Mouse (Mus musculus): ENCODE data around the gene Rfc2. TPM values are rescaled to one million over a fixed set of nuclear protein-coding genes. Genes with fewer than 3 reads are reported as not detected.

Rfc2 gene
- polyA plus RNA-seq, 1 experiment from 2014 or later = 81.5 TPM

DNA sequence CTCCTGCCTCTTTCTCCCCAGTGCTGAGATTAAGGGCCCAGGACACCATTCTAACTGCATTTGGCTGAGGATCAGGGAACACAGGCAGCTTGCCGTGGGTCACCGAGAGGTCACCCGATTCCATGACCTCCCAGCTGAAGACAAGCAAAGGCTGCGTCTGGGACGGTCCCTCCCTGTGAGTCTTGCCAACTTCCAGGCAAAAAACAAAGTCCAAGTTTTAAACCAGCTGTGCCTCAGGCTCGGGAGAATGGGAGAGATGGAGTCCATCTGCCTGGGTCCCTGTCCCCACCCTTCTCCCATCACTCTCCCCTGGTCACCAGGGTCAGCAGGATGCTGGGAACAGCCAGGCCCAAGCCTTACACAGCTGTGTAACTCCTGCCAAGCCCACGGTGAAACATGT, 39.5 kb upstream of the Rfc2 start:
- Histone ChIP-seq H3K27ac (replicated peaks) (peak overlapping the region; percentile 69), H3K4me3 (ENCODE audit: low read depth, low read length) (no peak overlapping the region), H3K9ac (ENCODE audit: low read length) (no peak overlapping the region), H3K4me2 (replicated peaks; ENCODE audit: low read depth) (no peak overlapping the region), H3K36me3 (ENCODE audit: control insufficient read depth, insufficient read depth, low read length) (peaks cover 3% of the 10 kb centered on the region; the same call in 1 of the 2 replicates), H3K4me1 (replicated peaks; ENCODE audit: control insufficient read depth, insufficient read depth) (peaks cover 8% of the 10 kb centered on the region), H3K9me3 (ENCODE audit: control insufficient read depth, low read length) (no peaks in the 10 kb centered on the region), H3K27me3 (ENCODE audit: control insufficient read depth, insufficient read depth, low read length) (no peaks in the 10 kb centered on the region)
- DNase-seq (ENCODE audit: low spot score) = no peak
- no peak for TF ChIP-seq EP300 (optimal IDR thresholded peaks at IDR 0.05)
- no peak for TF ChIP-seq CTCF (IDR thresholded peaks at IDR 0.05; ENCODE audit: low read depth)
- peak; percentile 36 for ATAC-seq (ENCODE audit: low FRiP score, low TSS enrichment)
- WGBS = 28% methylated on average over 7 of the region's 7 CpGs

- DNase-seq (ENCODE audit: low spot score) = peak; percentile 27
- no peak for ATAC-seq (ENCODE audit: low FRiP score, low TSS enrichment)
- H3K4me3 ChIP-seq (ENCODE audit: low read depth, low read length) = no peak overlapping the region
- H3K27ac ChIP-seq (replicated peaks) = 0 out of 2 replicates have a peak overlapping the region, but pooled peaks have one; percentile 13
- H3K4me2 ChIP-seq (replicated peaks; ENCODE audit: low read depth) = no peak overlapping the region
- no peaks in the 10 kb centered on the region for H3K9me3 ChIP-seq (ENCODE audit: control insufficient read depth, low read length)
- WGBS = 61% methylated on average over 19 of the region's 19 CpGs
- no peak overlapping the region for H3K9ac ChIP-seq (ENCODE audit: low read length)
- H3K36me3 ChIP-seq (ENCODE audit: control insufficient read depth, insufficient read depth, low read length) = no peaks in the 10 kb centered on the region
- H3K4me1 ChIP-seq (replicated peaks; ENCODE audit: control insufficient read depth, insufficient read depth) = peaks cover 5% of the 10 kb centered on the region; the same call in 1 of the 2 replicates
- no peaks in the 10 kb centered on the region for H3K27me3 ChIP-seq (ENCODE audit: control insufficient read depth, insufficient read depth, low read length)
- TF ChIP-seq EP300 (optimal IDR thresholded peaks at IDR 0.05) = no peak
- TF ChIP-seq CTCF (IDR thresholded peaks at IDR 0.05; ENCODE audit: low read depth) = no peak
Measured at GRCm38 (mm10) chr5:134544516-134545241, 36.5 kb upstream of the Rfc2 start.

- H3K36me3 ChIP-seq (ENCODE audit: control insufficient read depth, insufficient read depth, low read length) = no peaks in the 10 kb centered on the region
- no peak overlapping the region for H3K4me2 ChIP-seq (replicated peaks; ENCODE audit: low read depth)
- H3K27ac ChIP-seq (replicated peaks) = 0 out of 2 replicates have a peak overlapping the region, but pooled peaks have one; percentile 13
- 53% methylated on average over 3 of the region's 3 CpGs for WGBS
- DNase-seq (ENCODE audit: low spot score) (no peak), ATAC-seq (ENCODE audit: low FRiP score, low TSS enrichment) (no peak)
- no peaks in the 10 kb centered on the region for H3K27me3 ChIP-seq (ENCODE audit: control insufficient read depth, insufficient read depth, low read length)
- peaks cover 3% of the 10 kb centered on the region; the same call in 1 of the 2 replicates for H3K4me1 ChIP-seq (replicated peaks; ENCODE audit: control insufficient read depth, insufficient read depth)
- H3K9me3 ChIP-seq (ENCODE audit: control insufficient read depth, low read length) = no peaks in the 10 kb centered on the region
- no peak overlapping the region for H3K4me3 ChIP-seq (ENCODE audit: low read depth, low read length)
- H3K9ac ChIP-seq (ENCODE audit: low read length) = no peak overlapping the region
- no peak for TF ChIP-seq EP300 (optimal IDR thresholded peaks at IDR 0.05)
- peak; percentile 50 for TF ChIP-seq CTCF (IDR thresholded peaks at IDR 0.05; ENCODE audit: low read depth)
Measured at GRCm38 (mm10) chr5:134545242-134545629, 35.9 kb upstream of the Rfc2 start.

DNA sequence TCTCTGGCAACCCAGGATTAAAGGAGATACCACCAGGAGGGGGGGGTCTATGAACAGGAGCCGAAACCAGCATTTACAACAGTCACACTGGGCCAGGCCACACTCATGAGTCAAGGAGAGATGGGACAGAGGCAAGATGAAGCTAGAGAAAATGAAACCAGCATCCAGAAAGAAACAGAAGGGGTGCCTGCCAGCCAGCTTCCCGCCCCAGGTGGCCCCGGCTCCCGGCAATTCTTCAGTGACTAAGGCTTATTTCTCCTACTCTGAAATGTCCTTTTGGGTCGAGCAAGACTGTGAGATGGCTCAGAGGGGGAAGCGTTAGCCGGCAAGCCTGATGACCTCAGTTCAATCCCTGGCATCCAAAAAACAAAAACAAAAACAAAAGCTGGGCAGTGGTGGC, 34.4 kb upstream of the Rfc2 start:
- TF ChIP-seq CTCF (IDR thresholded peaks at IDR 0.05; ENCODE audit: low read depth) (no peak), EP300 (optimal IDR thresholded peaks at IDR 0.05) (no peak)
- no peak for ATAC-seq (ENCODE audit: low FRiP score, low TSS enrichment)
- DNase-seq (ENCODE audit: low spot score) = no peak
- Histone ChIP-seq H3K9ac (ENCODE audit: low read length) (no peak overlapping the region), H3K27ac (replicated peaks) (no peak overlapping the region), H3K4me2 (replicated peaks; ENCODE audit: low read depth) (no peak overlapping the region), H3K4me1 (replicated peaks; ENCODE audit: control insufficient read depth, insufficient read depth) (peaks cover 7% of the 10 kb centered on the region; the same call in 1 of the 2 replicates), H3K4me3 (ENCODE audit: low read depth, low read length) (no peak overlapping the region), H3K27me3 (ENCODE audit: control insufficient read depth, insufficient read depth, low read length) (no peaks in the 10 kb centered on the region), H3K36me3 (ENCODE audit: control insufficient read depth, insufficient read depth, low read length) (no peaks in the 10 kb centered on the region), H3K9me3 (ENCODE audit: control insufficient read depth, low read length) (no peaks in the 10 kb centered on the region)
- 89% methylated on average over 7 of the region's 7 CpGs for WGBS

DNA sequence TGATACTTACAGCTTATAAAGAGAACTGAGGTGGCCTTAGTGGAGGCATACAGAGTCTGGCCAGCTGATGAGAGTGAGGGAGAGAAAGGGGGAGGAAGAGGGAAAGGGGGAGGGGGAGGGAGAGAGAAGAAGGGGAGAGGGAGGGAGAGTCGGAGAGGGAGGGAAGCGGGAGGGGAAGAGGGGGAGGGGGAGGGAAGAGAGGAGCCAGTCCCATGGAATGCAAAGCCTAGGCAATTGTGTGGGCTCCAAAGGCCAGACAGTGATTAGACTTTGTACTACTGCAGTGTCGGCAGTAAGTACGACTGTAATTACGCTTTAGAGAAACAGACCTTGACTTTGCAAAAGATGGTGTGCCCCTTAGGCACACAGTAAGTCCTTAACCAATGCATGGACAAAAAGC, 32.9 kb upstream of the Rfc2 start:
- DNase-seq (ENCODE audit: low spot score) (no peak), ATAC-seq (ENCODE audit: low FRiP score, low TSS enrichment) (no peak)
- WGBS = 38% methylated on average over 5 of the region's 5 CpGs
- Histone ChIP-seq H3K36me3 (ENCODE audit: control insufficient read depth, insufficient read depth, low read length) (no peaks in the 10 kb centered on the region), H3K9ac (ENCODE audit: low read length) (no peak overlapping the region), H3K4me3 (ENCODE audit: low read depth, low read length) (no peak overlapping the region), H3K9me3 (ENCODE audit: control insufficient read depth, low read length) (no peaks in the 10 kb centered on the region), H3K4me2 (replicated peaks; ENCODE audit: low read depth) (no peak overlapping the region), H3K4me1 (replicated peaks; ENCODE audit: control insufficient read depth, insufficient read depth) (peaks cover 10% of the 10 kb centered on the region; the same call in 1 of the 2 replicates), H3K27me3 (ENCODE audit: control insufficient read depth, insufficient read depth, low read length) (no peaks in the 10 kb centered on the region), H3K27ac (replicated peaks) (no peak overlapping the region)
- TF ChIP-seq EP300 (optimal IDR thresholded peaks at IDR 0.05) = no peak

- Histone ChIP-seq H3K4me3 (ENCODE audit: low read depth, low read length) (no peak overlapping the region), H3K27ac (replicated peaks) (peak overlapping the region; percentile 45; the same call in 1 of the 2 replicates), H3K9me3 (ENCODE audit: control insufficient read depth, low read length) (no peaks in the 10 kb centered on the region), H3K4me2 (replicated peaks; ENCODE audit: low read depth) (no peak overlapping the region), H3K9ac (ENCODE audit: low read length) (no peak overlapping the region), H3K4me1 (replicated peaks; ENCODE audit: control insufficient read depth, insufficient read depth) (peaks cover 10% of the 10 kb centered on the region), H3K27me3 (ENCODE audit: control insufficient read depth, insufficient read depth, low read length) (no peaks in the 10 kb centered on the region), H3K36me3 (ENCODE audit: control insufficient read depth, insufficient read depth, low read length) (no peaks in the 10 kb centered on the region)
- WGBS = 78% methylated on average over 3 of the region's 3 CpGs
- TF ChIP-seq CTCF (IDR thresholded peaks at IDR 0.05; ENCODE audit: low read depth) = no peak
- no peak for TF ChIP-seq EP300 (optimal IDR thresholded peaks at IDR 0.05)
- ATAC-seq (ENCODE audit: low FRiP score, low TSS enrichment) (no peak; the same call in 1 of the 2 replicates), DNase-seq (ENCODE audit: low spot score) (peak; percentile 56)
Measured at GRCm38 (mm10) chr5:134549640-134550168, 31.5 kb upstream of the Rfc2 start.

Data from stomach, postnatal 0 days (tissue).